Mouse (Mus musculus): ENCODE results near the gene Cxcl10.

- TF ChIP-seq GATA1 (IDR thresholded peaks at IDR 0.05; ENCODE audit: low read length), result no peak
- TF ChIP-seq TAL1 (IDR thresholded peaks at IDR 0.05; ENCODE audit: low read length), result no peak
These were observed 38.7 kb upstream of the Cxcl10 start for GRCm38 (mm10) chr5:92387433-92387832.

Data from erythroblast, embryonic 14.5 days (primary cell).